Mouse (Mus musculus) thymus, adult 2 months (tissue): Measurements from ENCODE around the gene Pnpo. TPM values are rescaled to one million over a fixed set of nuclear protein-coding genes. Genes with fewer than 3 reads are reported as not detected.

Experiments used
- DNase-seq: peaks from one replicate; pipeline ENCODE4 v3.0.0; 2021
- H3K27ac ChIP-seq: fragments of 200-500 bp; 2 replicates; pipeline ENCODE4 v1.5.1; 2012; ENCODE audit warnings: low read length, control low read depth; ENCODE audit not compliant: control insufficient read depth, insufficient read depth
- H3K27me3 ChIP-seq: fragments of 200-500 bp; 2 replicates; pipeline ENCODE4 v1.6.1; 2012; ENCODE audit warnings: mild to moderate bottlenecking, low read length, moderate library complexity, mixed read lengths; ENCODE audit not compliant: control insufficient read depth, insufficient read depth
- H3K36me3 ChIP-seq: fragments of 200-500 bp; 2 replicates; pipeline ENCODE4 v1.6.1; 2012; ENCODE audit warnings: mild to moderate bottlenecking, low read length, moderate library complexity; ENCODE audit not compliant: control insufficient read depth, insufficient read depth
- H3K4me1 ChIP-seq: fragments of 200-500 bp; replicated peaks from 2 replicates; pipeline ENCODE4 v1.6.1; 2012; ENCODE audit warnings: low read length; ENCODE audit not compliant: control insufficient read depth, insufficient read depth
- H3K4me3 ChIP-seq: fragments of 200-500 bp; 2 replicates; pipeline ENCODE4 v1.5.1; 2012; ENCODE audit warnings: mild to moderate bottlenecking, low read length, control low read depth, moderate library complexity; ENCODE audit not compliant: control insufficient read depth, insufficient read depth
- CTCF ChIP-seq: fragments of 200-500 bp; IDR thresholded peaks from 2 replicates; pipeline ENCODE4 v1.5.1; 2012; ENCODE audit warnings: mild to moderate bottlenecking, control low read depth, low read length, moderate library complexity, borderline replicate concordance; ENCODE audit not compliant: control insufficient read depth, poor library complexity, insufficient read depth; ENCODE audit errors: extremely low read depth
- POLR2A ChIP-seq: fragments of 200-500 bp; IDR thresholded peaks from 2 replicates; pipeline ENCODE4 v1.6.1; 2012; ENCODE audit warnings: mild to moderate bottlenecking, low read length, control low read depth, moderate library complexity; ENCODE audit not compliant: control insufficient read depth, poor library complexity, insufficient read depth; ENCODE audit errors: extremely low read depth
- WGBS: fragments of 180-500 bp; shearing (Covaris S2); methylation state at CpG from one replicate; pipeline ENCODE4 v1.1.7; 2018; 5-methylcytosine and 5-hydroxymethylcytosine counted together
- polyA plus RNA-seq: library from polyadenylated mRNA; depleted of rRNA; stranded (reverse); fragments of >200 nt; gene quantifications from 2 replicates; pipeline ENCODE4 v1.2.3, GENCODE M21; 2012; rRNA removed

The Pnpo gene
- polyA plus RNA-seq = 22.5 and 25.7 TPM in 2 replicates

DNA sequence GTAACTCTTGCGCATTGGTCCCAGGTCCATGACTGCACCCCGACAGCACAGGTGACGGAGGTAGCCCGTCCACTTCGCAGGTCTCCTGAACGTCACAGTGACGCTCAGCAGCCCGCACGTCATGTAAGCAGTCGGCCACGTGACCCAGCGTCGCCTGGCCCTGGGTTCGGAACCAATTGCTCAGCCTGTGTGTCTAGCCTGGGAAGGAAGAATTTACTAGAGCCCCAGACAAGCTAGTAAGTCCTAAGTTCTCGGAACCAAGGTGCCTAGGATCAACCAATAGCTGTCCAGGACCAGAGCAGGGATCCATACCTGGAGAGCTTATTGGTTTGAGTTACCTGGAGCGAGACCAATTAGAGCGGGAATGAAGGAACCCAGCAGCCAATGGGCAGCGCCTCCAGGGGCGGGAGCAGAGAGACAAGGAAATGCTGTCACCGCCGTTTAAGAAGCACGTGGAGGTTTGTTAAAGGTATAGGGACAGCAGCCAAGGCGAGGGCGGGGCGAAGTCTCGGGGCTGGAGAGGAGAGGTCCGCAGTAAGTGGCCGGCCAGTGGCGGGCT lies at the start of gene Pnpo:
Gene Pnpo, minus strand, starts transcription at position 241 of the 559 bp plus-strand sequence.
- 1% methylated on average over 29 of the region's 29 CpGs for WGBS
- TF ChIP-seq POLR2A = peak; percentile 28; the same call in 1 of the 2 replicates
- TF ChIP-seq CTCF = no peak; the same call in 1 of the 2 replicates
- peak within 1 kb of the TSS; percentile 42; the same call in 1 of the 2 replicates for H3K27ac ChIP-seq
- H3K4me1 ChIP-seq = peaks cover 23% of the 10 kb centered on the region
- H3K36me3 ChIP-seq = no peaks in the 10 kb centered on the region
- peak; percentile 92 for DNase-seq
- H3K27me3 ChIP-seq = no peaks in the 10 kb centered on the region
- peak within 1 kb of the TSS; percentile 91 for H3K4me3 ChIP-seq

- Histone ChIP-seq H3K27me3 (no peaks in the 10 kb centered on the region; the same call in 1 of the 2 replicates), H3K27ac (peak overlapping the region; percentile 25; the same call in 1 of the 2 replicates), H3K36me3 (no peaks in the 10 kb centered on the region), H3K4me3 (no peak overlapping the region), H3K4me1 (peaks cover 60% of the 10 kb centered on the region)
- no peak for TF ChIP-seq POLR2A
- TF ChIP-seq CTCF = no peak
- no peak for DNase-seq
- WGBS = 24% methylated on average over 8 of the region's 8 CpGs
Measured at GRCm38 (mm10) chr11:96992722-96993311, 49.0 kb upstream of the Pnpo start.

DNA sequence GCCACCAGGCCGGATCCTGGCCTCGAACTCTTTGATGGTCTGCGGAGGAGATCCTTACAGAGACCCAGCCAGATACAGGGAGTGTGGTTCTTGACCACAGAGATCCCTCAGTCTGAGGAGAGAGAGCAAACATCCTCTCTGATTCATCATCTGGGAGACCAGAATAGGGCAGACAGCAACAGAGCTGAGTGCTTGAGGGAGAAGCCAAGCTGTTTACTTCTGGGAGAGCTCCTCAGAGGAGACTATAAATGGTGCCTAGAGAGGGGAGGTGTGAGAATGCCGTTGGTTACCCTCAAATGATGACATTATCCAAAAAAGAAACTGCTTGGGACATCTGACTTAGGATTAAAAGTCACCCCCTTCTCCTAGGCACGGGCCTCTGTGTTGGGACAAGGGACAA lies 47.7 kb upstream of the Pnpo start:
- Histone ChIP-seq H3K27ac (no peak overlapping the region), H3K36me3 (no peaks in the 10 kb centered on the region), H3K4me3 (no peak overlapping the region), H3K4me1 (peaks cover 59% of the 10 kb centered on the region), H3K27me3 (no peaks in the 10 kb centered on the region)
- WGBS = 76% methylated on average over 5 of the region's 5 CpGs
- TF ChIP-seq CTCF = no peak
- no peak for DNase-seq

DNA sequence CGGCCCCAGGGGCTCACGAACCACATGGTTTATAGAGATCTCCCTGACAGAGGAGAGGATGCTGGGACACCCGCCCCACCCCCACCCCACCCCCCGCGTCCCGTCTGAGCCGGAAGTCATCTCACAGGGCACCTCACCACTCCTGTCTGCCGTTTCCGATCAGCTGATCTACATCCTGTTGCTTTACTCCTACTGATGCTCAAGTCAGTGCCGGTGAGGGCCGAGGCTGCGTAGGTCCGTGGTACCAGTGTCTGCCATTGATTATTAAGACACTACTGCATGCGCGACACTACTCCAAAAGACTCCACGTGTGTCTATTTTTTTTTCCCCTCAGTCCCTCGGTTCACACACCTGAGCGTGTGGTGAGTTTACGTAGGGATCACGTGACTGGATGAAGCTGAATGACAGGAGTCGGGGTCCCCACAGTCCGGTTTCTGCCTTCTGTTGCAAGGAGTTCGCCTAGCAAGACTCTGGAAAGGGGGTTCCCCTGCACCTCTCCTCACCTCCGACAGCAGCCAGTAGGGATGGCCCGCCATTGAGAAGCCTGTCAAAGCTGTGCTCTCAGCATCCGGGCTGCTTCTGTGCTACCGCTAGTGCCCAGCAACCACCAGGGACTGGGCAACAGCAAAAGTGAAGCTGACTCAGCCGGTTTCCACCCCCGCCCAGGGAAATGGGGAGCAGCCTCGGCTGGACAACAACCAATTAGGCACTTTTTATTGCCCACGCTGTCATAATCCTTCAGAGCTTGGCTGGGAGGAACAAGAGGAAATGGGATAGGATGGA lies 44.3 kb upstream of the Pnpo start:
- Histone ChIP-seq H3K4me3 (peak overlapping the region; percentile 42), H3K27me3 (no peaks in the 10 kb centered on the region), H3K27ac (peak overlapping the region; percentile 91), H3K4me1 (peaks cover 52% of the 10 kb centered on the region), H3K36me3 (no peaks in the 10 kb centered on the region)
- peak; percentile 64 for DNase-seq
- 6% methylated on average over 31 of the region's 31 CpGs for WGBS
- TF ChIP-seq POLR2A (peak; percentile 79; the same call in 1 of the 2 replicates), CTCF (no peak)

- Histone ChIP-seq H3K4me1 (peaks cover 46% of the 10 kb centered on the region), H3K27me3 (no peaks in the 10 kb centered on the region), H3K27ac (peak overlapping the region; percentile 71), H3K4me3 (no peak overlapping the region), H3K36me3 (no peaks in the 10 kb centered on the region)
- WGBS = 38% methylated on average over 3 of the region's 3 CpGs
- DNase-seq = no peak
- no peak for TF ChIP-seq CTCF
- no peak for TF ChIP-seq POLR2A
Measured at GRCm38 (mm10) chr11:96986463-96986862, 42.7 kb upstream of the Pnpo start.

GRCm38 (mm10) chr11:96984903-96985302 lies 41.1 kb upstream of the Pnpo start:
- WGBS = 72% methylated on average over 4 of the region's 4 CpGs
- Histone ChIP-seq H3K4me3 (no peak overlapping the region), H3K27me3 (no peaks in the 10 kb centered on the region), H3K27ac (no peak overlapping the region), H3K4me1 (peaks cover 42% of the 10 kb centered on the region), H3K36me3 (no peaks in the 10 kb centered on the region)
- TF ChIP-seq POLR2A (no peak), CTCF (no peak)
- no peak for DNase-seq
